Mouse (Mus musculus): ENCODE measurements around the gene Sema3e.

GRCm38 (mm10) chr5:14090609-14090969 is 65.5 kb downstream of the Sema3e start:
- TF ChIP-seq CTCF (IDR thresholded peaks at IDR 0.05; ENCODE audit: low read depth) = no peak
- TF ChIP-seq EP300 (IDR thresholded peaks at IDR 0.05; ENCODE audit: low read depth) = no peak

Measured in liver, embryonic 14.5 days (tissue).